Mouse (Mus musculus): ENCODE results near the gene Bmp2k. TPM values are rescaled to one million over a fixed set of nuclear protein-coding genes. Genes with fewer than 3 reads are reported as not detected.

The Bmp2k gene
- polyA plus RNA-seq, 1 experiment = 6.6 TPM

DNA sequence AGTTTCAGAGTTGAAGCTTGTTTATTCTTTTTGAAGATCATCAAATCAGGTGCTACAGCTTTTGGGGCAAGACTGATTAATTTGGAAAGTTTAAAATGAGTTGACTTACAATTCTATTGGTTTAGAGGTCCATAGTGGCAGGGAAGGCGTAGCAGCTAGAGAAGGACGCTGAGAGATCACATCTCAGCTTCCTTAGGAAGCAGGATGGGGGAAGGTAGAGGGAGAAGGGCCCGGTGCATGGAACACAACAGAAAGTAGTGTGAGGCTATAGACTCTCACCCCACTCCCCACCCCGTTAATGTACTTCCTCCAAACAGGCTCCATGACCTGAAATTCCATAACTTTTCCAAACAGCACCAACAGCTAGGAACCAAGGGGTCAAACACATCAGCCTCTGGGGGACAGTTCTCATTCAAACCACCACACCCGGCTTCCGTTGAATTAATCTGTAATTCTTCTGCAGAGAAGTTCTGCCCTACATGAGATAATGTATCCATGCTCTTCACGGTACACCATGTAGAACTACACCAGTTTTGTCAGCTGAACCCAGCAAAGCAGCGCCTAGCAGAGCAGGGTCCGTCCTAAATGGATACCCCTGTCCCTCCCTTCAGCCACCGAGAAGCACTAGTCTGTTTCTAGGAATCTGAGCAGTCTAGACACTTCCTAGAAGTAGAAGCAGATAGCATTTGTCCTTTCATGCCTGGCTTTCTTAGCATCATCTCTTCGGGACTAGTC is 12.3 kb downstream of the Bmp2k start:
- no peaks in the 10 kb centered on the region for H3K36me3 ChIP-seq (ENCODE audit: control insufficient read depth, insufficient read depth, low read length)
- H3K27ac ChIP-seq (ENCODE audit: control insufficient read depth, insufficient read depth, low read depth, low read length) = no peak overlapping the region
- TF ChIP-seq POLR2A (IDR thresholded peaks at IDR 0.05; ENCODE audit: control insufficient read depth, low read depth, low read length) (no peak), CTCF (IDR thresholded peaks at IDR 0.05; ENCODE audit: control insufficient read depth, insufficient read depth, insufficient replicate concordance, low read depth, low read length) (no peak)
- H3K4me1 ChIP-seq (ENCODE audit: control insufficient read depth, insufficient read depth, low read length) = no peaks in the 10 kb centered on the region; the same call in 1 of the 2 replicates
- no peaks in the 10 kb centered on the region for H3K27me3 ChIP-seq (ENCODE audit: control insufficient read depth, insufficient read depth, low read length)
- H3K4me3 ChIP-seq (ENCODE audit: control insufficient read depth, low read depth, low read length) = no peak overlapping the region

DNA sequence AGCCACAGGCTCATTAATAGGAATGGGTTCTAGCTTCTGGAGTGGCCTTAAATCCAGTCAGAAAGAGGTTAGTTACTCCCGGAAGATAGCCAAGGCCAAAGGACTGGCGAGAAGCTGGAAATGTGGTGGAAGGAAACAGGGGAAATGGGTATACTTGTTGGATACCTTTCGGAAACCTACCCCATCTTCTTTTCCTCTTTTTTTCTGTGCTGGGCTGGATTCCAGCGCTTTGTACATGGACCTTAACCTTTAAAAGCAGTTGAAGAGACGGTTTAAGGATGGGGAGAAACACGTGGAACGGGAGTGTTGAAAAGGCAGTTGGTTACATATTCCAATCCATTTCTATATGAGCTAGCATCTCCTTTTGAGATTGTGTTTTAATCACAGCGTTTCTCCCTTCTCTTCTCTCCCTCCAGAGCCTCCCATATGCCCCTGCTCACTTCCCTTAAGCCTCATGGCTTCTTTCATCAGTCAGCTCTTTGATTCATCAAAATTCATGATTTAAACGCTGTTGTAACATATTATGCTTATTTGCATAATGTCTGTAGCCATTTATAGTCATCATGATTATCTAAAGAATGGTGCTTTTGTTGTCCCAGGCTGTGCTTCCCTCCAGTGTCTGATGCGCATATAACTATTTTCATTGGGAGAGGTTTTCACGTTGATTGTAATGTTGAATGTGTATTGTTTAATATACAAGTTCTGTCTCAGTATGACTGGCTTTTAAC is 18.5 kb downstream of the Bmp2k start:
- H3K36me3 ChIP-seq (ENCODE audit: control insufficient read depth, insufficient read depth, low read length) = no peaks in the 10 kb centered on the region
- no peaks in the 10 kb centered on the region for H3K27me3 ChIP-seq (ENCODE audit: control insufficient read depth, insufficient read depth, low read length)
- TF ChIP-seq CTCF (IDR thresholded peaks at IDR 0.05; ENCODE audit: control insufficient read depth, insufficient read depth, insufficient replicate concordance, low read depth, low read length) = no peak
- TF ChIP-seq POLR2A (IDR thresholded peaks at IDR 0.05; ENCODE audit: control insufficient read depth, low read depth, low read length) = no peak
- H3K4me1 ChIP-seq (ENCODE audit: control insufficient read depth, insufficient read depth, low read length) = peaks cover 8% of the 10 kb centered on the region
- H3K27ac ChIP-seq (ENCODE audit: control insufficient read depth, insufficient read depth, low read depth, low read length) = no peak overlapping the region
- H3K4me3 ChIP-seq (ENCODE audit: control insufficient read depth, low read depth, low read length) = no peak overlapping the region

DNA sequence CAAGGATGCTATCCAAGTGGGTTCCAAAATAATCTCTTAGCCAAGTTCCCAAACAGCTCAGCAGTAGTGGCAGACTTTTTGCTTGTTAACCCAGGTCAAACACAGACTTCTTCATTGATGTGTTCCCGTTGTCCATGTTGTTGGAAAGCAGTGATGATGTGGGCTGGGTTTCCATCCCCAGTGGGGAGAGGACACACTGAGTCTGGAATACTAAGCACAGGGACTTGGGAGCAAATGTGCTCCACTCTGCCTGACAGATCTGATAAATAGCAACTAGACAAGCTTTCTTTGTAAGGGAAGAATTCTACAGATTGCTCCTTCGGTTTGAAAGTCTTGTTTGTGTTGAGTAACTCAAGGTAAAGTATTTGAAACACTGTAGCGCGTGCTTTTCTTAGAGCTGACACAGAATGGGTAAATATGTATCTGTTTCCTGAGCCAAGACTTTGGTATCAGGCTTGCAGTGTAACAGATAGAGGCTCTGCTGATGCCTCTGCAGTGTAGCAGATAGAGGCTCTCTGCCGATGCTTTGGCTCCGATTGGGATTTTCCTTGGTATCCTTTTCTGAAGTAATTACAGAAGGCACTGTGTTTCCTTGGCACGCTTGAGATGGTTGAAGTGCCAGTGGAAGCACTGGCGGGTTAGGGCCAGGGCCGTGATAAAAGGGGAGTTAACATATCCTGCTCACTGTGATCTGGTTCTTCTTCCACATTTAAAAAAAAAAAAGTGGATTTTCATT is 19.5 kb downstream of the Bmp2k start:
- Histone ChIP-seq H3K4me1 (ENCODE audit: control insufficient read depth, insufficient read depth, low read length) (peaks cover 8% of the 10 kb centered on the region), H3K36me3 (ENCODE audit: control insufficient read depth, insufficient read depth, low read length) (no peaks in the 10 kb centered on the region), H3K27me3 (ENCODE audit: control insufficient read depth, insufficient read depth, low read length) (no peaks in the 10 kb centered on the region), H3K4me3 (ENCODE audit: control insufficient read depth, low read depth, low read length) (no peak overlapping the region), H3K27ac (ENCODE audit: control insufficient read depth, insufficient read depth, low read depth, low read length) (peak overlapping the region; percentile 57; the same call in 1 of the 2 replicates)
- no peak for TF ChIP-seq CTCF (IDR thresholded peaks at IDR 0.05; ENCODE audit: control insufficient read depth, insufficient read depth, insufficient replicate concordance, low read depth, low read length)
- no peak for TF ChIP-seq POLR2A (IDR thresholded peaks at IDR 0.05; ENCODE audit: control insufficient read depth, low read depth, low read length)

DNA sequence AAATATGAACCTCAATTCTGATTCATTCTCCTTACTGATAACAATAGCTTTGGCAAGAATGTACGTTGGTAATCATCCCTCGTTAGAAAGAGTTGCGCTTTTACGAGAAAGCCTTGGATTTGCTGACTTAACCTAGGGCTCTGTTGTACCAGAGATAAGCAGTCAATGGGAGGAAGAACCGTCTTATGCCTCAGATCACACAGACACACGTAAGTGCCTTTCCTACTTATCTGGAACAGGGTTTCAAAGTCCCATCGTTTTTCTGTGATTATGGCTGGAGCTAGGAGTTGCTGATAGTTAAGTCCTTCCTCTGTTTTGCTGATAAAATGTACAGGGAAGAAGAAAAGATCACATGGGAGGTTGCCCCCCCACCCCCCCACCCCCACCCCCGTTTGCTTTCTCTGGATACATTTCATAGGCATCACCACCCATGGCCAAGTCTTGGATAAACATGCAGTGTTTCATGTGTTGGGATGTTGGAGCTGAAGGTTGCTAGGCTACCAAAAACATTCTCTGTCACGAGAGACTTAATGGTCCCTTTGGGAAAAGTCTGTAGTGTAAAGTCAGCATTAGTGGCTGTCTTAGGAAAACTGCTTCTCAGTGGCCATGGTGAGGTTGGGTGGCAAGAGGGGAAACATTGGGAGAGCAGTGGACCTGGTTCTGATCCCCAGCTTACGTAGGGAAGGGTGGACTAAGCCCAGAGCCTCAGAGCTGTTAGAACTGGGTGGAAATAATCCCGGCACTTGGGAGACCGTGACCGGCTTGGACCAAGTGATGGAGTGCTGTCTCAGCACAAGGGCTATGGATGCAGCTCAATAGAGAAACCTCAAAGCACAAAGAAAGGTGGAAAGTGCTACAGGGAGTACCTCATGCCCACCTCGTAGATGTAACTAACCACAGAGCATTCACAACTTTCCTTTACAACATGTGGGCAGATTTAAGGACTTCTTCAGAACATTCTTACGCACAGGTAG is 25.1 kb downstream of the Bmp2k start:
- no peak overlapping the region for H3K27ac ChIP-seq (ENCODE audit: control insufficient read depth, insufficient read depth, low read depth, low read length)
- H3K4me3 ChIP-seq (ENCODE audit: control insufficient read depth, low read depth, low read length) = no peak overlapping the region
- no peaks in the 10 kb centered on the region for H3K36me3 ChIP-seq (ENCODE audit: control insufficient read depth, insufficient read depth, low read length)
- TF ChIP-seq POLR2A (IDR thresholded peaks at IDR 0.05; ENCODE audit: control insufficient read depth, low read depth, low read length) (no peak), CTCF (IDR thresholded peaks at IDR 0.05; ENCODE audit: control insufficient read depth, insufficient read depth, insufficient replicate concordance, low read depth, low read length) (no peak)
- no peaks in the 10 kb centered on the region for H3K27me3 ChIP-seq (ENCODE audit: control insufficient read depth, insufficient read depth, low read length)
- H3K4me1 ChIP-seq (ENCODE audit: control insufficient read depth, insufficient read depth, low read length) = no peaks in the 10 kb centered on the region

DNA sequence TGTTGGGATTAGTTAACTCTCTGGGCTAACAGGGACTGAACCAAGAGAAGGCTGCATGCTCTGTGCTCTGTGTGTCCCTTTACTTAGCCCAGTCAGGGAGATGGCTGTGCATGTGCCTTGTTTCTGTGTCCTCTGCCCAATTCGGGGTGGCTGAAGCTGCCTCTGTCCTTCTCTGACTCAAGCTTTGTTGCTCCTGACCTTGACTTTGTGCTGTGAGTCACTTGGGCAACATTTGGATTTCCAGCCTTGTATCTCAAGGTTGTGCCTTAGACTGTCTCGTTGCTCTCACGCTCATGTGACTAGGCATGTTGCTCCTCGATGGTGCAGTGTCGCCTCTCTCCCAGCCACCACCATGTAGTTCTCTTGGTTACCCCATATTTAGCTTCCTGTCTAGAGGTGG is 27.3 kb downstream of the Bmp2k start:
- H3K27ac ChIP-seq (ENCODE audit: control insufficient read depth, insufficient read depth, low read depth, low read length) = no peak overlapping the region
- TF ChIP-seq POLR2A (IDR thresholded peaks at IDR 0.05; ENCODE audit: control insufficient read depth, low read depth, low read length) (no peak), CTCF (IDR thresholded peaks at IDR 0.05; ENCODE audit: control insufficient read depth, insufficient read depth, insufficient replicate concordance, low read depth, low read length) (no peak)
- H3K27me3 ChIP-seq (ENCODE audit: control insufficient read depth, insufficient read depth, low read length) = no peaks in the 10 kb centered on the region
- no peaks in the 10 kb centered on the region for H3K36me3 ChIP-seq (ENCODE audit: control insufficient read depth, insufficient read depth, low read length)
- no peaks in the 10 kb centered on the region for H3K4me1 ChIP-seq (ENCODE audit: control insufficient read depth, insufficient read depth, low read length)
- no peak overlapping the region for H3K4me3 ChIP-seq (ENCODE audit: control insufficient read depth, low read depth, low read length)

DNA sequence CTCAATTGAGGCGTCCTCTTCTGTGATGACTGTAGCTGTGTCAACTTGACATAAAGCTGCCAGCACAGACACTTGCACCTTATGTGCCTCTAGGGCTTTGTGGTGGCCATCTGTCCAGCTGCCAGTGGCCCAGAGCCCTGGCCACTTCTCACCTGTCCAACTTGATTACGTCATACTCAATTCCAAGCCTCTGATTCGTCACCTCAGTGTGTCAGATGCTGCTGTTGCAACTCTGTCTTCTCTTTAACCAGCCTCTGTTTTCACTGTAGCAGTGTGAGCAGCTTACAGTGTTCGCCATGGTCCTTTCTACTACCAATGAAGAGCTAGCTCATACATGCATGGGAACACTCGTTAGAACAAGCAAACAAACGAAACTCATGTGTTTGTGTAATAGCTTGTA is 28.2 kb downstream of the Bmp2k start:
- no peak for TF ChIP-seq POLR2A (IDR thresholded peaks at IDR 0.05; ENCODE audit: control insufficient read depth, low read depth, low read length)
- no peak for TF ChIP-seq CTCF (IDR thresholded peaks at IDR 0.05; ENCODE audit: control insufficient read depth, insufficient read depth, insufficient replicate concordance, low read depth, low read length)
- H3K4me3 ChIP-seq (ENCODE audit: control insufficient read depth, low read depth, low read length) = no peak overlapping the region
- no peaks in the 10 kb centered on the region for H3K27me3 ChIP-seq (ENCODE audit: control insufficient read depth, insufficient read depth, low read length)
- no peak overlapping the region for H3K27ac ChIP-seq (ENCODE audit: control insufficient read depth, insufficient read depth, low read depth, low read length)
- H3K4me1 ChIP-seq (ENCODE audit: control insufficient read depth, insufficient read depth, low read length) = no peaks in the 10 kb centered on the region
- H3K36me3 ChIP-seq (ENCODE audit: control insufficient read depth, insufficient read depth, low read length) = no peaks in the 10 kb centered on the region
